Mouse (Mus musculus) intestine, embryonic 14.5 days (tissue): ENCODE results near the gene Gbp5. TPM values are rescaled to one million over a fixed set of nuclear protein-coding genes. Genes with fewer than 3 reads are reported as not detected.

Source experiments
- polyA plus RNA-seq: library from polyadenylated mRNA; unstranded; fragments of >200 nt; fragmentation: Nextera tagmentation; extraction: Ambion mirVana; gene quantifications from 2 replicates; pipeline ENCODE4 v1.2.1, GENCODE M21; 2014

Gbp5 gene
- polyA plus RNA-seq, 1 experiment from 2014 or later, result 0.09 TPM

Other genes with a start within 250 kb of the Gbp5 start
- 30.5 and 33.2 TPM in 2 replicates for gene Pdlim5, start 98.3 kb upstream of the Gbp5 start, polyA plus RNA-seq
- 5.7 and 7.7 TPM in 2 replicates for gene Gbp7, start 36.4 kb downstream of the Gbp5 start, polyA plus RNA-seq
- 1.8 and 2.0 TPM in 2 replicates for gene Gbp3, start 66.0 kb downstream of the Gbp5 start, polyA plus RNA-seq
- 0.20 and 0.28 TPM in 2 replicates for gene Gbp2b, start 100.9 kb downstream of the Gbp5 start, polyA plus RNA-seq
- gene Gbp2, start 126.6 kb downstream of the Gbp5 start, polyA plus RNA-seq, result 3.1 and 5.9 TPM in 2 replicates
- 19.3 and 20.5 TPM in 2 replicates for gene Kyat3, start 207.1 kb downstream of the Gbp5 start, polyA plus RNA-seq